Mouse (Mus musculus) hindbrain, embryonic 11.5 days (tissue): Measurements from ENCODE around the gene 1700029I15Rik. TPM values are rescaled to one million over a fixed set of nuclear protein-coding genes. Genes with fewer than 3 reads are reported as not detected.

ENCODE experiments used
- ATAC-seq: fragments of 200-750 bp; cut with Nextera tagmentation; 2 replicates; pipeline ENCODE4 v1.8.0; 2017; ENCODE audit warnings: mild to moderate bottlenecking, moderate TSS enrichment, moderate library complexity; ENCODE audit not compliant: low FRiP score
- DNase-seq: peaks from one replicate; pipeline ENCODE4 v3.0.0-alpha.2; 2015; ENCODE audit warnings: low spot score
- H3K27ac ChIP-seq: fragments of 300-500 bp; sonication (generic); 2 replicates; pipeline ENCODE4 v1.5.1; 2014; ENCODE audit warnings: mild to moderate bottlenecking, low read depth, low read length
- H3K27me3 ChIP-seq: fragments of 300-500 bp; sonication (generic); 2 replicates; pipeline ENCODE4 v1.6.1; 2014; ENCODE audit warnings: mild to moderate bottlenecking, low read length, moderate library complexity, mixed read lengths; ENCODE audit not compliant: control insufficient read depth, insufficient read depth
- H3K36me3 ChIP-seq: fragments of 300-500 bp; sonication (generic); 2 replicates; pipeline ENCODE4 v1.6.1; 2014; ENCODE audit warnings: mild to moderate bottlenecking, low read length, moderate library complexity, mixed read lengths; ENCODE audit not compliant: control insufficient read depth, insufficient read depth
- H3K4me1 ChIP-seq: fragments of 300-500 bp; sonication (generic); replicated peaks from 2 replicates; pipeline ENCODE4 v1.6.1; 2014; ENCODE audit warnings: low read length, mixed read lengths; ENCODE audit not compliant: control insufficient read depth, insufficient read depth
- H3K4me2 ChIP-seq: fragments of 300-500 bp; sonication (generic); replicated peaks from 2 replicates; pipeline ENCODE4 v1.6.1; 2014; ENCODE audit warnings: mild to moderate bottlenecking, low read depth, low read length
- H3K4me3 ChIP-seq: fragments of 300-500 bp; sonication (generic); 2 replicates; pipeline ENCODE4 v1.5.1; 2014; ENCODE audit warnings: low read depth, low read length
- H3K9ac ChIP-seq: fragments of 300-500 bp; sonication (generic); 2 replicates; pipeline ENCODE4 v1.6.1; 2014; ENCODE audit warnings: low read depth, low read length
- H3K9me3 ChIP-seq: fragments of 300-500 bp; sonication (generic); 2 replicates; pipeline ENCODE4 v1.6.1; 2016; ENCODE audit warnings: low read length; ENCODE audit not compliant: control insufficient read depth
- WGBS: fragments of 180-500 bp; shearing (Covaris S2); extraction: QIAGEN DNeasy Blood & Tissue Kit; methylation state at CpG from one replicate; pipeline ENCODE4 v1.1.7; 2014; 5-methylcytosine and 5-hydroxymethylcytosine counted together
- polyA plus RNA-seq: library from polyadenylated mRNA; unstranded; fragments of >200 nt; fragmentation: Nextera tagmentation; extraction: Ambion mirVana; gene quantifications from 2 replicates; pipeline ENCODE4 v1.2.1, GENCODE M21; 2014

The 1700029I15Rik gene
- polyA plus RNA-seq, 1 experiment from 2014 or later, result 2.4 TPM

- no peak overlapping the region for H3K4me2 ChIP-seq
- WGBS, result 73% methylated on average over 25 of the region's 25 CpGs
- ATAC-seq (no peak), DNase-seq (no peak)
- no peak overlapping the region for H3K4me3 ChIP-seq
- H3K9ac ChIP-seq, result no peak overlapping the region
- H3K4me1 ChIP-seq, result no peaks in the 10 kb centered on the region
- no peak overlapping the region for H3K27ac ChIP-seq
- 0 out of 2 replicates have a peak, but pooled peaks cover 8% of the 10 kb centered on the region for H3K36me3 ChIP-seq
- H3K27me3 ChIP-seq, result no peaks in the 10 kb centered on the region
- H3K9me3 ChIP-seq, result no peaks in the 10 kb centered on the region
Observed at GRCm38 (mm10) chr2:92360186-92360823, 22.0 kb upstream of the 1700029I15Rik start.

DNA sequence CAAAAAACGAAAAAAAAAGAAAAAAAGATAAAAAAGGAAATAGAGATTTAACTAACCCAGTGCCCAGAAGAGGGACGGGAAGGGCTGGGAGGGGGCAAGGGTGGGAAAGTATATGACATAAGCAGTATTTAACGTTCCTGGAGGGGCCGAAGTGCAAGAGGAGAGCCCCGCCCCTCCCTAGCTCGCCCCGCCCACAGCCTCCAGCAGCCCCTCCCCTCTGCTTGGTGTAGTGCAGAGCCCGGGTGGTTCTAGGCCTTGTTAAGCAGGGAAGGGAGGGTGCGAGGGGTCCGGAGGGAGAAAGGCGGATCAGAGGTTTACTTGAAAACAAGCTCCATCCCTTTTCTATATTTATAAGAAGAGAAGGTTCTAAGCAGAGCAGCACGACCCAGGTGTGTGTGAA, 21.4 kb upstream of the 1700029I15Rik start:
- Histone ChIP-seq H3K9me3 (no peaks in the 10 kb centered on the region), H3K9ac (no peak overlapping the region), H3K27me3 (no peaks in the 10 kb centered on the region), H3K27ac (no peak overlapping the region), H3K4me2 (no peak overlapping the region), H3K4me3 (no peak overlapping the region), H3K36me3 (0 out of 2 replicates have a peak, but pooled peaks cover 8% of the 10 kb centered on the region), H3K4me1 (no peaks in the 10 kb centered on the region)
- DNase-seq, result no peak
- ATAC-seq, result no peak
- 20% methylated on average over 12 of the region's 12 CpGs for WGBS

DNA sequence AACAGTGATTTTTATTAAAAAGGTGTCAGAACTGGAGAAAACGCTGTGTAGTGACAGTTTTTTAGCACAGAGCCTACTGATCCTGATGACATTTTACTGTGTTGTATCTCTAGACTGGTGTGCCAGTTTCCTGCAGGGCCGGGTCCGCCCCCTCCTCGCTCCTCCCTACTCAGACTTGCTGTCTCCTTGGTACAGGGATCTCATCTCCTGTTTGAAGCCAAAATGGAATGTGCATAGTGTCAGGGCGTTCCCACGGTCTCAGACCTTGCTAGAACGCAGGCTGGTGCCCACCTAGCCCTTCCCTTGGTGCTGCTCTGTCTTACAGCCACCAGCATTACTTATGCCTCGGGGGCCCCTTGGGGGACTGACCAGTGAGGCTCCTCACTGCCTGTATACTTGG, 20.5 kb upstream of the 1700029I15Rik start:
- Histone ChIP-seq H3K9me3 (no peaks in the 10 kb centered on the region), H3K4me1 (no peaks in the 10 kb centered on the region), H3K27ac (no peak overlapping the region), H3K27me3 (no peaks in the 10 kb centered on the region), H3K4me3 (no peak overlapping the region), H3K36me3 (0 out of 2 replicates have a peak, but pooled peaks cover 6% of the 10 kb centered on the region), H3K4me2 (no peak overlapping the region), H3K9ac (no peak overlapping the region)
- ATAC-seq (no peak), DNase-seq (no peak)
- WGBS, result 79% methylated on average over 8 of the region's 8 CpGs

- Histone ChIP-seq H3K27me3 (no peaks in the 10 kb centered on the region), H3K9ac (no peak overlapping the region), H3K4me2 (no peak overlapping the region), H3K36me3 (0 out of 2 replicates have a peak, but pooled peaks cover 3% of the 10 kb centered on the region), H3K27ac (no peak overlapping the region), H3K4me1 (no peaks in the 10 kb centered on the region), H3K9me3 (no peaks in the 10 kb centered on the region), H3K4me3 (no peak overlapping the region)
- ATAC-seq (no peak), DNase-seq (no peak)
- 98% methylated on average over 6 of the region's 6 CpGs for WGBS
Observed at GRCm38 (mm10) chr2:92362571-92363228, 19.6 kb upstream of the 1700029I15Rik start.

DNA sequence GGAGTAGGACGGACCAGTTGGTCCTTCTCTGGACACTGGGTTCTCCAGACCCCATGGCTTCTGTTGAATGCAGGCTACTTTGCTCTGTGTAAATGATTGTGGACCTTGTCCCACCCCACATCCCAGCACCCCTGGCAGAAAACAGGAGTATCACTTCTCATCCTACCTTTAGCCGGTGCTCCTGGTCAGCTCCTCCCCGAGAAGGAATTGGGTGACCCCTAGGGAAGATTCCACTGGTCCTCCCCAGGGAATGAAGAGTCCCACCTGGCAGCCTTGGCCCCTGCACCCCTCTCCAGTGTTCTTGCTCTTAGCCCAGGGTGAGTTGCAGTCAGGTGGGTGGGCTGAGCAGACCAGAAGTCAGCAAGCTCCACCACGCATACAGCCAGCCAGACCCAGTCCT, 18.3 kb upstream of the 1700029I15Rik start:
- 92% methylated on average over 4 of the region's 4 CpGs for WGBS
- no peak overlapping the region for H3K9ac ChIP-seq
- DNase-seq (no peak), ATAC-seq (no peak)
- no peak overlapping the region for H3K27ac ChIP-seq
- H3K27me3 ChIP-seq, result no peaks in the 10 kb centered on the region
- 0 out of 2 replicates have a peak, but pooled peaks cover 3% of the 10 kb centered on the region for H3K36me3 ChIP-seq
- H3K4me2 ChIP-seq, result no peak overlapping the region
- H3K4me3 ChIP-seq, result no peak overlapping the region
- H3K4me1 ChIP-seq, result no peaks in the 10 kb centered on the region
- no peaks in the 10 kb centered on the region for H3K9me3 ChIP-seq

DNA sequence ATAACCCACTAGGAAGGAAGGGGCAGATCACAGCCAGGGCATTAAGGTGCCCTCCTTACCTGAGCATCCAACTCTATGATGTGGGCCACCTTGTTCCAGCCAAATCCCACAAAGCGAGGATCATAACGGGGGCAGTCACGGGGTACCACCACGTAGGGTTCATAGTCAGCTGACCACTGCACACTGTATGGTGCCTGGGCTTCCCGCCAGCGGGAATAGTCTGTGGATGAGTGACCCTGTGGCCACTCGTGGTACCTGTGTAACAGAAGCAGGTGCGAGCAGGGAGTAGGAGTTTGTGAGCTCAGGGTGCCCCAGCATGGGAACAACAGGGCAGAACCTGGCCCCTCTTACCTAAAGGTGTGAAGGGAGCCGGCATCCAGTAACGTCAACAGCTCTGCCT, 16.8 kb upstream of the 1700029I15Rik start:
- H3K9me3 ChIP-seq, result no peaks in the 10 kb centered on the region
- 0 out of 2 replicates have a peak, but pooled peaks cover 3% of the 10 kb centered on the region for H3K36me3 ChIP-seq
- H3K27me3 ChIP-seq, result peaks cover 5% of the 10 kb centered on the region
- DNase-seq (no peak), ATAC-seq (no peak)
- no peak overlapping the region for H3K27ac ChIP-seq
- H3K4me3 ChIP-seq, result no peak overlapping the region
- WGBS, result 96% methylated on average over 10 of the region's 10 CpGs
- H3K4me2 ChIP-seq, result no peak overlapping the region
- H3K4me1 ChIP-seq, result no peaks in the 10 kb centered on the region
- H3K9ac ChIP-seq, result no peak overlapping the region

DNA sequence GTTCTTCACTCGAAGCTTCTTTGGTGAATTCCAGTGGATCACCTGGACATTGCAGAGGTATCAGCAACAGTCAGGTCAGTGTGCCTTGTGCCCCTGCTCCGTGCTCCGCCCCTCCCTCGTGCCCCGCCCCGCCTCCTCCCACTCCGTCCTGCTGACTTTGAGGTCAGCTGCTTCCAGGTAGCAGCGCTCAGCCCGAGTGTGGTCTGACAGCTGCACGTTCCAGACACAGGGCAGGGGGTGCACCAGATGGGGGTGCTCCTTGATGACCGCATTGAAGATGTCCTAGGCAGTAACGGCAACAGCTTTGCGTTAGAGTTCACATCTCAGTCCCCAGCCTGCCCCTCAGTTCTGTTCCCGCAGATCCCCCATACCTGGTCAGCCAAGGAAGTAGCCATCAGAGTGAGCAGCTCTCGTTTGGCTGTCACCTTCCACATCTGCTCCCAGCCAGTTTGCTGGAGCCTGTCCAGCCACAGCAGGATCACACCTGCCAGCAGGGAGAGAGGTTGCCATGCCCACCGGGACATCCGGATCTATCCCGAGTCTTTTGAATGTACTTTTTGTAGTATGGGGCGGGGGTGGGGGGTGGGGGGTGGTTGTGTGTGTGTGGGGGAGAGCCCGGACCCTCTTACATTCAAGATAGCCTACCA, 14.8 kb upstream of the 1700029I15Rik start:
- Histone ChIP-seq H3K9me3 (no peaks in the 10 kb centered on the region), H3K4me3 (no peak overlapping the region), H3K9ac (no peak overlapping the region), H3K27ac (no peak overlapping the region), H3K4me2 (no peak overlapping the region), H3K4me1 (peaks cover 12% of the 10 kb centered on the region), H3K36me3 (0 out of 2 replicates have a peak, but pooled peaks cover 3% of the 10 kb centered on the region), H3K27me3 (peaks cover 11% of the 10 kb centered on the region)
- ATAC-seq (no peak), DNase-seq (no peak)
- 41% methylated on average over 20 of the region's 20 CpGs for WGBS

GRCm38 (mm10) chr2:92370375-92370774, 12.0 kb upstream of the 1700029I15Rik start:
- Histone ChIP-seq H3K27me3 (peaks cover 11% of the 10 kb centered on the region), H3K4me1 (peaks cover 12% of the 10 kb centered on the region), H3K27ac (no peak overlapping the region), H3K36me3 (no peaks in the 10 kb centered on the region), H3K4me2 (peak overlapping the region; percentile 45), H3K4me3 (peak overlapping the region; percentile 34), H3K9me3 (no peaks in the 10 kb centered on the region), H3K9ac (peak overlapping the region; percentile 34; the same call in 1 of the 2 replicates)
- no peak for ATAC-seq
- DNase-seq, result peak; percentile 41
- 8% methylated on average over 19 of the region's 19 CpGs for WGBS
